Mouse (Mus musculus): ENCODE results near the gene Srsf3.
"Not testable (repeated sequence)": the region's sequence is repeated elsewhere in the genome, so short reads cannot be mapped to it uniquely, and the experiment has no call there.

The Srsf3 gene

GRCm38 (mm10) chr17:29032274-29033069, at the start of gene Srsf3:
Gene Srsf3, plus strand, starts transcription at chr17:29032628.
- peak; percentile 100 for DNase-seq

- DNase-seq: no peak
Observed at GRCm38 (mm10) chr17:28984724-28985420, 47.6 kb upstream of the Srsf3 start.

- peak; percentile 35 to 55 for DNase-seq
Observed at GRCm38 (mm10) chr17:28986833-28987232, 45.6 kb upstream of the Srsf3 start.

GRCm38 (mm10) chr17:28987713-28988112, 44.7 kb upstream of the Srsf3 start:
- DNase-seq: peak; percentile 56 to 60

GRCm38 (mm10) chr17:28988291-28988690, 44.1 kb upstream of the Srsf3 start:
- DNase-seq: no peak

- DNase-seq: no peak
Observed at GRCm38 (mm10) chr17:28988996-28989395, 43.4 kb upstream of the Srsf3 start.

GRCm38 (mm10) chr17:28990060-28990459, 42.4 kb upstream of the Srsf3 start:
- DNase-seq: no peak

- DNase-seq: no peak
Observed at GRCm38 (mm10) chr17:28991286-28991685, 41.1 kb upstream of the Srsf3 start.

GRCm38 (mm10) chr17:28992105-28992504, 40.3 kb upstream of the Srsf3 start:
- DNase-seq: peak; percentile 57 to 62

- not testable (repeated sequence) for DNase-seq
Observed at GRCm38 (mm10) chr17:28993004-28993403, 39.4 kb upstream of the Srsf3 start.

GRCm38 (mm10) chr17:28994615-28995014, 37.8 kb upstream of the Srsf3 start:
- no peak for DNase-seq

- no peak for DNase-seq
Observed at GRCm38 (mm10) chr17:29000465-29000864, 32.0 kb upstream of the Srsf3 start.

- no peak for DNase-seq
Observed at GRCm38 (mm10) chr17:29003740-29004139, 28.7 kb upstream of the Srsf3 start.

- DNase-seq: no peak
Observed at GRCm38 (mm10) chr17:29005002-29005401, 27.4 kb upstream of the Srsf3 start.

GRCm38 (mm10) chr17:29006812-29007211, 25.6 kb upstream of the Srsf3 start:
- DNase-seq: no peak

- no peak for DNase-seq
Observed at GRCm38 (mm10) chr17:29007243-29007640, 25.2 kb upstream of the Srsf3 start.

- peak; percentile 95 to 96 for DNase-seq
Observed at GRCm38 (mm10) chr17:29007641-29008325, 24.6 kb upstream of the Srsf3 start, which contains the start of gene Stk38. Gene Stk38, minus strand, starts transcription at chr17:29007995.

GRCm38 (mm10) chr17:29008326-29008650, 24.1 kb upstream of the Srsf3 start:
- no peak for DNase-seq

GRCm38 (mm10) chr17:29009181-29009580, 23.2 kb upstream of the Srsf3 start:
- no peak for DNase-seq

GRCm38 (mm10) chr17:29014235-29014634, 18.2 kb upstream of the Srsf3 start:
- DNase-seq: no peak

- DNase-seq: peak; percentile 62 to 72
Observed at GRCm38 (mm10) chr17:29015638-29016037, 16.8 kb upstream of the Srsf3 start.

- no peak for DNase-seq
Observed at GRCm38 (mm10) chr17:29016705-29017104, 15.7 kb upstream of the Srsf3 start.

GRCm38 (mm10) chr17:29018292-29018984, 14.0 kb upstream of the Srsf3 start:
- DNase-seq: peak; percentile 20 to 27

Measured in cerebellum, postnatal 10 days (tissue).